Mouse (Mus musculus) liver, adult (tissue): ENCODE data around the gene Ovgp1.

ENCODE experiments used
- GATA4 ChIP-seq: IDR thresholded peaks from 2 replicates; pipeline ENCODE4 v1.6.1; 2014; ENCODE audit warnings: mild to moderate bottlenecking, low read length; ENCODE audit not compliant: insufficient replicate concordance

Ovgp1 gene

GRCm38 (mm10) chr3:105959999-105960398 lies 13.5 kb upstream of the Ovgp1 start, which contains the start of gene Atp5f1:
Gene Atp5f1, minus strand, starts transcription at chr3:105960099.
- no peak for TF ChIP-seq GATA4

- no peak for TF ChIP-seq GATA4
These were observed 12.8 kb upstream of the Ovgp1 start for GRCm38 (mm10) chr3:105960700-105961099.

- TF ChIP-seq GATA4: no peak
These were observed 1.6 kb upstream of the Ovgp1 start for GRCm38 (mm10) chr3:105971831-105972446.

- no peak for TF ChIP-seq GATA4
These were observed 663 bp downstream of the Ovgp1 start for GRCm38 (mm10) chr3:105974174-105974573.

GRCm38 (mm10) chr3:105991653-105992283 lies 18.3 kb downstream of the Ovgp1 start:
- no peak for TF ChIP-seq GATA4

- TF ChIP-seq GATA4: no peak
These were observed 21.2 kb downstream of the Ovgp1 start for GRCm38 (mm10) chr3:105994730-105995129.

GRCm38 (mm10) chr3:106000707-106001375 lies 27.3 kb downstream of the Ovgp1 start:
- no peak for TF ChIP-seq GATA4

GRCm38 (mm10) chr3:106001416-106002370 lies 28.2 kb downstream of the Ovgp1 start:
- TF ChIP-seq GATA4: no peak

GRCm38 (mm10) chr3:106014546-106014945 lies 41.0 kb downstream of the Ovgp1 start, which contains the start of gene Pifo:
Gene Pifo, minus strand, starts transcription at chr3:106014646.
- no peak for TF ChIP-seq GATA4

GRCm38 (mm10) chr3:106021840-106022239 lies 48.3 kb downstream of the Ovgp1 start:
- no peak for TF ChIP-seq GATA4

GRCm38 (mm10) chr3:106024135-106024534 lies 50.6 kb downstream of the Ovgp1 start:
- no peak for TF ChIP-seq GATA4

- no peak for TF ChIP-seq GATA4
These were observed 59.3 kb downstream of the Ovgp1 start, which contains the start of gene Chil5 for GRCm38 (mm10) chr3:106032781-106033180. Gene Chil5, minus strand, starts transcription at chr3:106032814.
